Mouse (Mus musculus): ENCODE data around the gene Olfr902. TPM values are rescaled to one million over a fixed set of nuclear protein-coding genes. Genes with fewer than 3 reads are reported as not detected.

Gene Olfr902
- polyA plus RNA-seq, 1 experiment from 2014 or later = not detected

Other genes starting within 250 kb of the Olfr902 start
- not detected in 2 replicates for gene Olfr893, start 239.3 kb upstream of the Olfr902 start, polyA plus RNA-seq (2016; fragmentation: Nextera tagmentation; extraction: Ambion mirVana)
- not detected in 2 replicates for gene Olfr894, start 229.6 kb upstream of the Olfr902 start, polyA plus RNA-seq (2016; fragmentation: Nextera tagmentation; extraction: Ambion mirVana)
- not detected in 2 replicates for gene Olfr143, start 194.9 kb upstream of the Olfr902 start, polyA plus RNA-seq (2016; fragmentation: Nextera tagmentation; extraction: Ambion mirVana)
- gene Olfr895, start 179.8 kb upstream of the Olfr902 start, polyA plus RNA-seq (2016; fragmentation: Nextera tagmentation; extraction: Ambion mirVana) = not detected in 2 replicates
- gene Olfr896-ps1, start 156.5 kb upstream of the Olfr902 start, polyA plus RNA-seq (2016; fragmentation: Nextera tagmentation; extraction: Ambion mirVana) = not detected in 2 replicates
- gene Olfr25, start 118.6 kb upstream of the Olfr902 start, polyA plus RNA-seq (2016; fragmentation: Nextera tagmentation; extraction: Ambion mirVana) = not detected in 2 replicates
- not detected in 2 replicates for gene Olfr898, start 99.2 kb upstream of the Olfr902 start, polyA plus RNA-seq (2016; fragmentation: Nextera tagmentation; extraction: Ambion mirVana)
- gene Olfr250, start 80.8 kb upstream of the Olfr902 start, polyA plus RNA-seq (2016; fragmentation: Nextera tagmentation; extraction: Ambion mirVana) = not detected in 2 replicates
- not detected in 2 replicates for gene Olfr251, start 70.6 kb upstream of the Olfr902 start, polyA plus RNA-seq (2016; fragmentation: Nextera tagmentation; extraction: Ambion mirVana)
- gene Olfr147, start 46.0 kb upstream of the Olfr902 start, polyA plus RNA-seq (2016; fragmentation: Nextera tagmentation; extraction: Ambion mirVana) = not detected in 2 replicates
- not detected in 2 replicates for gene Olfr901, start 18.2 kb upstream of the Olfr902 start, polyA plus RNA-seq (2016; fragmentation: Nextera tagmentation; extraction: Ambion mirVana)
- not detected in 2 replicates for gene Olfr904, start 15.5 kb downstream of the Olfr902 start, polyA plus RNA-seq (2016; fragmentation: Nextera tagmentation; extraction: Ambion mirVana)
- gene Olfr905, start 23.5 kb downstream of the Olfr902 start, polyA plus RNA-seq (2016; fragmentation: Nextera tagmentation; extraction: Ambion mirVana) = not detected in 2 replicates
- gene Olfr906, start 39.4 kb downstream of the Olfr902 start, polyA plus RNA-seq (2016; fragmentation: Nextera tagmentation; extraction: Ambion mirVana) = not detected in 2 replicates
- not detected in 2 replicates for gene Olfr907, start 48.1 kb downstream of the Olfr902 start, polyA plus RNA-seq (2016; fragmentation: Nextera tagmentation; extraction: Ambion mirVana)
- gene Olfr911-ps1, start 73.9 kb downstream of the Olfr902 start, polyA plus RNA-seq (2016; fragmentation: Nextera tagmentation; extraction: Ambion mirVana) = not detected in 2 replicates
- gene Olfr910, start 90.2 kb downstream of the Olfr902 start, polyA plus RNA-seq (2016; fragmentation: Nextera tagmentation; extraction: Ambion mirVana) = not detected in 2 replicates
- not detected in 2 replicates for gene Olfr912, start 132.5 kb downstream of the Olfr902 start, polyA plus RNA-seq (2016; fragmentation: Nextera tagmentation; extraction: Ambion mirVana)
- gene Olfr913, start 145.1 kb downstream of the Olfr902 start, polyA plus RNA-seq (2016; fragmentation: Nextera tagmentation; extraction: Ambion mirVana) = not detected in 2 replicates
- not detected in 2 replicates for gene Olfr914, start 157.4 kb downstream of the Olfr902 start, polyA plus RNA-seq (2016; fragmentation: Nextera tagmentation; extraction: Ambion mirVana)
- not detected in 2 replicates for gene Olfr916, start 212.2 kb downstream of the Olfr902 start, polyA plus RNA-seq (2016; fragmentation: Nextera tagmentation; extraction: Ambion mirVana)
- gene Olfr917, start 218.2 kb downstream of the Olfr902 start, polyA plus RNA-seq (2016; fragmentation: Nextera tagmentation; extraction: Ambion mirVana) = not detected in 2 replicates
- not detected in 2 replicates for gene Olfr918, start 226.9 kb downstream of the Olfr902 start, polyA plus RNA-seq (2016; fragmentation: Nextera tagmentation; extraction: Ambion mirVana)